Mouse (Mus musculus) CH12.LX (cell line): ENCODE results near the gene Ercc5. TPM values are rescaled to one million over a fixed set of nuclear protein-coding genes. Genes with fewer than 3 reads are reported as not detected.

Experiments used
- DNase-seq: peaks from one replicate; pipeline ENCODE4 v3.0.0-alpha.2; 2013; ENCODE audit errors: extremely low read depth
- H3K27ac ChIP-seq: 2 replicates; pipeline ENCODE4 v1.5.1; 2012; ENCODE audit warnings: low read depth, mild to moderate bottlenecking, control low read depth, moderate library complexity; ENCODE audit not compliant: insufficient read depth
- H3K27me3 ChIP-seq: replicated peaks from 2 replicates; pipeline ENCODE3; 2012; ENCODE audit warnings: inconsistent platforms
- H3K36me3 ChIP-seq, 2 experiments: replicated peaks in 1 of 2; 2 replicates each; pipeline versions ENCODE3 to v1.6.1; 2012; ENCODE audit warnings: inconsistent platforms in 1 of 2, low read length in 1 of 2, mild to moderate bottlenecking in 1 of 2, mixed read lengths in 1 of 2, moderate library complexity in 1 of 2; ENCODE audit not compliant: control insufficient read depth in 1 of 2, insufficient read depth in 1 of 2
- H3K4me1 ChIP-seq, 2 experiments: 2 replicates each; pipeline ENCODE4 v1.6.1; 2012; ENCODE audit warnings: inconsistent platforms in 1 of 2, moderate library complexity in 1 of 2; ENCODE audit not compliant: insufficient read depth in 2 of 2, control insufficient read depth in 1 of 2
- H3K4me2 ChIP-seq: 2 replicates; pipeline ENCODE4 v1.6.1; 2012; ENCODE audit warnings: low read depth, mild to moderate bottlenecking, control low read depth; ENCODE audit not compliant: poor library complexity, insufficient read depth, severe bottlenecking
- H3K4me3 ChIP-seq, 3 experiments: fragments of 150-350 bp in 1 of 3; sonication (generic) in 1 of 3; replicated peaks in 1 of 3; 2 replicates each; pipeline versions ENCODE3 to v1.5.1; 2011 to 2012; ENCODE audit warnings: low read depth in 2 of 3, low read length in 2 of 3, mild to moderate bottlenecking in 2 of 3, moderate library complexity in 2 of 3, control low read depth in 1 of 3, improper control_type of control experiment in 1 of 3, inconsistent platforms in 1 of 3, mixed read lengths in 1 of 3; ENCODE audit not compliant: poor library complexity in 1 of 3
- H3K79me2 ChIP-seq: replicated peaks from 2 replicates; pipeline ENCODE4 v1.6.1; 2012; ENCODE audit warnings: mild to moderate bottlenecking, moderate library complexity; ENCODE audit not compliant: control insufficient read depth, poor library complexity, insufficient read depth, severe bottlenecking; ENCODE audit errors: extremely low read depth
- H3K9ac ChIP-seq: 2 replicates; pipeline ENCODE4 v1.6.1; 2012; ENCODE audit warnings: low read depth, mild to moderate bottlenecking, control low read depth, moderate library complexity; ENCODE audit not compliant: insufficient read depth
- H3K9me3 ChIP-seq: replicated peaks from 2 replicates; pipeline ENCODE3; 2012; ENCODE audit warnings: low read length, inconsistent platforms, mixed read lengths
- BHLHE40 ChIP-seq: IDR thresholded peaks from 2 replicates; pipeline ENCODE4 v1.6.1; 2011; ENCODE audit warnings: mild to moderate bottlenecking, low read depth, low read length, improper control_type of control experiment
- CHD1 ChIP-seq: IDR thresholded peaks from 2 replicates; pipeline ENCODE4 v1.6.1; 2012; ENCODE audit warnings: low read depth, low read length, improper control_type of control experiment, inconsistent platforms
- CHD2 ChIP-seq: IDR thresholded peaks from 2 replicates; pipeline ENCODE4 v1.6.1; 2011; ENCODE audit warnings: low read length, improper control_type of control experiment
- CTCF ChIP-seq, 2 experiments: IDR thresholded peaks in 1 of 2; conservative IDR thresholded peaks in 1 of 2; 2 replicates each; pipeline ENCODE4 v1.5.1; 2011 to 2012; ENCODE audit warnings: low read depth in 2 of 2, low read length in 2 of 2, improper control_type of control experiment in 1 of 2, inconsistent platforms in 1 of 2, mild to moderate bottlenecking in 1 of 2, moderate library complexity in 1 of 2
- E2F4 ChIP-seq: IDR thresholded peaks from 2 replicates; pipeline ENCODE4 v1.6.1; 2011; ENCODE audit warnings: low read depth, low read length, improper control_type of control experiment; ENCODE audit not compliant: insufficient replicate concordance
- ELF1 ChIP-seq: IDR thresholded peaks from 2 replicates; pipeline ENCODE4 v1.6.1; 2014; ENCODE audit warnings: low read depth, mild to moderate bottlenecking, inconsistent platforms, low read length, improper control_type of control experiment
- ETS1 ChIP-seq: conservative IDR thresholded peaks from 2 replicates; pipeline ENCODE4 v1.6.1; 2012; ENCODE audit warnings: low read depth, mild to moderate bottlenecking, inconsistent platforms, low read length, improper control_type of control experiment, moderate library complexity
- GABPA ChIP-seq: IDR thresholded peaks from 2 replicates; pipeline ENCODE4 v1.6.1; 2012; ENCODE audit warnings: low read depth, low read length, improper control_type of control experiment, inconsistent platforms; ENCODE audit not compliant: insufficient replicate concordance
- HCFC1 ChIP-seq: IDR thresholded peaks from 2 replicates; pipeline ENCODE4 v1.6.1; 2012; ENCODE audit warnings: low read depth, mild to moderate bottlenecking, inconsistent platforms, low read length, improper control_type of control experiment
- IRF4 ChIP-seq: IDR thresholded peaks from 2 replicates; pipeline ENCODE4 v1.6.1; 2014; ENCODE audit warnings: low read depth, mild to moderate bottlenecking, inconsistent platforms, low read length, improper control_type of control experiment
- JUN ChIP-seq: IDR thresholded peaks from 2 replicates; pipeline ENCODE4 v1.6.1; 2011; ENCODE audit warnings: low read depth, mild to moderate bottlenecking, low read length, improper control_type of control experiment, moderate library complexity; ENCODE audit not compliant: insufficient read depth
- JUND ChIP-seq: conservative IDR thresholded peaks from 2 replicates; pipeline ENCODE4 v1.6.1; 2011; ENCODE audit warnings: low read depth, low read length, improper control_type of control experiment
- KAT2A ChIP-seq: IDR thresholded peaks from 2 replicates; pipeline ENCODE4 v1.6.1; 2012; ENCODE audit warnings: low read length, improper control_type of control experiment, inconsistent platforms; ENCODE audit not compliant: insufficient replicate concordance
- MAFK ChIP-seq: IDR thresholded peaks from 2 replicates; pipeline ENCODE4 v1.6.1; 2011; ENCODE audit warnings: low read length, improper control_type of control experiment; ENCODE audit not compliant: insufficient replicate concordance
- MAX ChIP-seq: IDR thresholded peaks from 2 replicates; pipeline ENCODE4 v1.6.1; 2011; ENCODE audit warnings: low read length, improper control_type of control experiment
- MAZ ChIP-seq: IDR thresholded peaks from 2 replicates; pipeline ENCODE4 v1.6.1; 2012; ENCODE audit warnings: low read depth, mild to moderate bottlenecking, inconsistent platforms, low read length, improper control_type of control experiment, moderate library complexity
- MEF2A ChIP-seq: IDR thresholded peaks from 2 replicates; pipeline ENCODE4 v1.6.1; 2014; ENCODE audit warnings: low read depth, mild to moderate bottlenecking, inconsistent platforms, low read length, improper control_type of control experiment, borderline replicate concordance
- MXI1 ChIP-seq: IDR thresholded peaks from 2 replicates; pipeline ENCODE4 v1.6.1; 2011; ENCODE audit warnings: mild to moderate bottlenecking, low read depth, low read length, improper control_type of control experiment
- MYC ChIP-seq: IDR thresholded peaks from 2 replicates; pipeline ENCODE4 v1.6.1; 2011; ENCODE audit warnings: low read depth, mild to moderate bottlenecking, improper control_type of control experiment, low read length
- NELFE ChIP-seq: IDR thresholded peaks from 2 replicates; pipeline ENCODE4 v1.6.1; 2011; ENCODE audit warnings: low read depth, low read length, improper control_type of control experiment
- NRF1 ChIP-seq: IDR thresholded peaks from 2 replicates; pipeline ENCODE4 v1.6.1; 2014; ENCODE audit warnings: low read depth, mild to moderate bottlenecking, inconsistent platforms, low read length, improper control_type of control experiment, moderate library complexity
- PAX5 ChIP-seq: IDR thresholded peaks from 2 replicates; pipeline ENCODE4 v1.6.1; 2012; ENCODE audit warnings: low read length, inconsistent platforms, mixed read lengths
- POLR2A ChIP-seq: IDR thresholded peaks from 2 replicates; pipeline ENCODE4 v1.6.1; 2011; ENCODE audit warnings: low read depth, mild to moderate bottlenecking, improper control_type of control experiment, low read length
- POLR2AphosphoS2 ChIP-seq: IDR thresholded peaks from 2 replicates; pipeline ENCODE4 v1.6.1; 2011; ENCODE audit warnings: low read depth, low read length, improper control_type of control experiment
- RAD21 ChIP-seq: IDR thresholded peaks from 2 replicates; pipeline ENCODE4 v1.6.1; 2011; ENCODE audit warnings: low read depth, mild to moderate bottlenecking, low read length, improper control_type of control experiment, moderate library complexity
- RCOR1 ChIP-seq: conservative IDR thresholded peaks from 2 replicates; pipeline ENCODE4 v1.6.1; 2012; ENCODE audit warnings: low read depth, mild to moderate bottlenecking, inconsistent platforms, low read length, improper control_type of control experiment
- SIN3A ChIP-seq: IDR thresholded peaks from 2 replicates; pipeline ENCODE4 v1.6.1; 2012; ENCODE audit warnings: low read length, improper control_type of control experiment, inconsistent platforms
- SMC3 ChIP-seq: IDR thresholded peaks from 2 replicates; pipeline ENCODE4 v1.6.1; 2011; ENCODE audit warnings: low read depth, low read length, improper control_type of control experiment
- TBP ChIP-seq: conservative IDR thresholded peaks from 2 replicates; pipeline ENCODE4 v1.6.1; 2011; ENCODE audit warnings: low read depth, low read length, improper control_type of control experiment
- TCF12 ChIP-seq: IDR thresholded peaks from 2 replicates; pipeline ENCODE4 v1.6.1; 2014; ENCODE audit warnings: low read depth, mild to moderate bottlenecking, inconsistent platforms, low read length, improper control_type of control experiment
- UBTF ChIP-seq: IDR thresholded peaks from 2 replicates; pipeline ENCODE4 v1.6.1; 2012; ENCODE audit warnings: low read depth, mild to moderate bottlenecking, inconsistent platforms, low read length, improper control_type of control experiment, moderate library complexity
- USF1 ChIP-seq: IDR thresholded peaks from 2 replicates; pipeline ENCODE4 v1.6.1; 2014; ENCODE audit warnings: low read depth, mild to moderate bottlenecking, inconsistent platforms, low read length, improper control_type of control experiment
- USF2 ChIP-seq: conservative IDR thresholded peaks from 2 replicates; pipeline ENCODE4 v1.6.1; 2011; ENCODE audit warnings: low read depth, low read length, improper control_type of control experiment
- ZMIZ1 ChIP-seq: IDR thresholded peaks from 2 replicates; pipeline ENCODE4 v1.6.1; 2012; ENCODE audit warnings: low read depth, mild to moderate bottlenecking, inconsistent platforms, low read length, improper control_type of control experiment
- ZNF384 ChIP-seq: IDR thresholded peaks from 2 replicates; pipeline ENCODE4 v1.6.1; 2012; ENCODE audit warnings: low read depth, low read length, improper control_type of control experiment, inconsistent platforms
- dilution Hi-C: fragments of 300-500 bp; cut with MboI; formaldehyde crosslinking; loops from 2 replicates; pipeline ENCODE4 v1.14.3; 2020; ENCODE audit warnings: low sequenced_read_pairs; ENCODE audit not compliant: extremely low pct_unique_long_range_greater_than_20kb, extremely low pct_ligation_motif_present
- in situ Hi-C: fragments of 300-500 bp; cut with MboI; formaldehyde crosslinking; loops from 3 replicates; pipeline ENCODE4 v1.14.3; 2019; ENCODE audit warnings: low sequenced_read_pairs, low pct_ligation_motif_present, low pct_unique_long_range_greater_than_20kb, mixed read lengths
- polyA plus RNA-seq: library from polyadenylated mRNA; unstranded; fragments of >175 nt; gene quantifications from 2 replicates; pipeline ENCODE4 v1.2.1, GENCODE M21; 2012; ENCODE audit warnings: low read depth; ENCODE audit not compliant: insufficient read length
- total RNA-seq, 2 experiments: library from RNA; depleted of rRNA; stranded (reverse); fragments of 300-350 nt in 1 of 2; fragments of >200 nt in 1 of 2; gene quantifications; 2 replicates each; pipeline ENCODE4 v1.2.3; 2012 to 2014

The Ercc5 gene
- total and polyA plus RNA-seq, 3 experiments: 7.1 to 11.7 (median 8.2) TPM

DNA sequence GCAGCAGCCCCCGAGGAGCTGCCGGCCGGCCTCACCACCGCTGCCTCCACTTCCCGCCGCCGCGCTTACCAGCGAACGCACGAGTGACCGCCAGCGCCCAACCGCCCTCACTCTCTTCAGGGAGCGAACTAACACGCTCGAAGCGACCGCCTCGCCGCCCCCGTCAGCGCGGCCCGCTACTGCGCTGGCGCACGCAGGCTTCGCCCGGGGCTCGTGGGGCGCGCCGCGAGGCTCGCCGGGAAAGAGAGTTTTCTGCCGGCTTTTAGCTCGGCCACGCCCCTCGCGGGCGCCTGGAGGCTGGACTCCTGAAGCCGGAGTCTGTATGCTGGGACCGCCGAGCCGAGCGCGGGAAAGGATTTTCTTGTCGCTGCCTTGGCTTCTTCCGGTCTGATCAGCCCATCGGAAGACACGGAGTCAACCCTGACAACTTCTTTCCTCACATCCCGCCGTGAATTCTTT is 45.3 kb upstream of the Ercc5 start, which contains the start of gene Tex30:
Gene Tex30 (minus strand): TSS at position 183 of the 459 bp plus-strand sequence.
- H3K27ac ChIP-seq: peak within 1 kb of the TSS; percentile 67
- dilution Hi-C loops (no loop called here), in situ Hi-C loops (no loop called here)
- peak within 1 kb of the TSS; percentile 95 for H3K4me2 ChIP-seq
- peaks cover 2 to 43% of the 10 kb centered on the region in 2 experiments; a peak in 3 of 4 replicates for H3K4me1 ChIP-seq
- DNase-seq: peak; percentile 94
- peak within 1 kb of the TSS; percentile 85 to 86 (median 85) for H3K4me3 ChIP-seq
- no peaks in the 10 kb centered on the region for H3K9me3 ChIP-seq
- peaks cover 7 to 15% of the 10 kb centered on the region in 2 experiments for H3K36me3 ChIP-seq
- peak within 1 kb of the TSS; percentile 69 for H3K9ac ChIP-seq
- peak; percentile 91 for TF ChIP-seq NRF1
- no peak for TF ChIP-seq RCOR1
- TF ChIP-seq ELF1: peak; percentile 82
- TF ChIP-seq ZMIZ1: peak; percentile 95
- TF ChIP-seq USF1: peak; percentile 57
- TF ChIP-seq TCF12: peak; percentile 97
- TF ChIP-seq MXI1: peak; percentile 85
- peak; percentile 91 for TF ChIP-seq POLR2A
- peak; percentile 88; the same call in 1 of the 2 replicates for TF ChIP-seq KAT2A
- no peak for TF ChIP-seq USF2
- peak; percentile 91 for TF ChIP-seq NELFE
- TF ChIP-seq JUND: no peak
- 0 out of 2 replicates have a peak, but pooled peaks have one; percentile 19 for TF ChIP-seq CHD2
- no peak for TF ChIP-seq RAD21
- peak; percentile 46; the same call in 1 of the 2 replicates for TF ChIP-seq MAX
- TF ChIP-seq ETS1: no peak
- peak; percentile 55; the same call in 1 of the 2 replicates for TF ChIP-seq BHLHE40
- 0 out of 2 replicates have a peak, but pooled peaks have one; percentile 27 for TF ChIP-seq CHD1
- TF ChIP-seq ZNF384: no peak
- TF ChIP-seq MAFK: no peak
- peak; percentile 35; the same call in 1 of the 2 replicates for TF ChIP-seq GABPA
- TF ChIP-seq E2F4: peak; percentile 95
- TF ChIP-seq SMC3: no peak
- 0 out of 2 replicates have a peak, but pooled peaks have one; percentile 43 for TF ChIP-seq MEF2A
- TF ChIP-seq IRF4: peak; percentile 48; the same call in 1 of the 2 replicates
- peak; percentile 91 for TF ChIP-seq HCFC1
- TF ChIP-seq UBTF: peak; percentile 88; the same call in 1 of the 2 replicates
- peak; percentile 70; the same call in 1 of the 2 replicates for TF ChIP-seq MYC
- no peak for TF ChIP-seq CTCF (conservative IDR thresholded peaks at IDR 0.05 in 1 of 2, IDR thresholded peaks at IDR 0.05 in 1 of 2; ENCODE audit: low read depth in 2 of 2, low read length in 2 of 2)
- no peak for TF ChIP-seq JUN
- TF ChIP-seq SIN3A: peak; percentile 43; the same call in 1 of the 2 replicates
- no peak for TF ChIP-seq PAX5
- TF ChIP-seq POLR2AphosphoS2: 0 out of 2 replicates have a peak, but pooled peaks have one; percentile 55
- TF ChIP-seq MAZ: 0 out of 2 replicates have a peak, but pooled peaks have one; percentile 57
- peak; percentile 80 for TF ChIP-seq TBP
- H3K27me3 ChIP-seq: no peaks in the 10 kb centered on the region
- H3K79me2 ChIP-seq: peaks cover 36% of the 10 kb centered on the region
